Mouse (Mus musculus) adrenal gland, adult 10 weeks (tissue): ENCODE measurements around the gene Ccl3. TPM values are rescaled to one million over a fixed set of nuclear protein-coding genes. Genes with fewer than 3 reads are reported as not detected.

ENCODE experiments used
- polyA plus RNA-seq: library from polyadenylated mRNA; stranded (reverse); fragments of 350-450 nt; fragmentation: Illumina TruSeq; extraction: RNeasy Lipid Tissue Mini Kit (QIAGEN cat#74804); gene quantifications from one replicate; pipeline ENCODE4 v1.2.3, GENCODE M21; 2014; ENCODE audit warnings: low read depth, low replicate concordance

The Ccl3 gene
- polyA plus RNA-seq = 1.5 TPM

DNA sequence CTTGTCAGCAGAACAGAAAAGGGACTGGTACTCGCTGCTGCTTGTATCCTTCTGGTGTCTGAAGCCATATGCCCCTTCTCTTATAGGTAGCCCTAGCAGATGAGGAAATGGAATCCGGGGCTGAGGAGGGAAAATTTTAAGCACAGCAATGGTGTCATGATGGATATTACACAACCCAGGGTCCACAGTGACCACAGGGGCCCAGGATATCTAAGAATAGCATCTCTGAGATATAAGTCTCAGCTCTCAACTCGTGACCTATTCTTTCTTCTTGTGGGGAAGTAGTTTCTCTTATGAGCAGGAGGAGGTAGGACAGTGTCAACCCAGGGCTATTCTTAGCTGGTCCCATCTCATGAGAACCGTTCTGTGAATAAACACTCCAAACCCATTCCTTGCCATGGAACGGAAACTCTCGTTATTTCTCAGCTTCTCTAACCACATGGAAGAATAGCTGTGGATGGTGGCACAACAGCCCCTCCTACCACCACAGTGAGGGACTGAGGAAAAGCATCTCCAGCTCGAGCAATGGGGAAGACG lies at the start of gene Ccl3:
Gene Ccl3 (minus strand): TSS at position 51 of the 537 bp plus-strand sequence.

DNA sequence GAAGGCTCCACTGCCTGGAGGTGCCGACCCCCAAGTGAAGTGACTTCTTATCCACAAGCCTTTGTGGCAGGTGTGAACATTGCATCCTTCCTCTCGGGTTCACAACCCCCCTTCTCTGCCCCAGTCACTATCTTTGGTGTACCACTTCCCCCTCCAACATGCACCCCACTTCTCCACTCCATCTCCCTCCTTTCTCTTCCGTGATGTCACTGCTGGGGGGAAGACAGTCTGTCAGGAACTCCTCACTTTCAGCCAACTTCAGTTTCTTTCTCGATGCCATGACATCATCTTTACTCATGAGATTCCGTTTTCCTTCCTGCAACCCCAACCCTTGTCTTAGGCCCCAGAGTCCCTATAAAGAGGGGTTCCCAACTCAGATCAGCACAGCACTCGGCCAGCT lies 13.0 kb upstream of the Ccl3 start, which contains the start of gene Ccl4:
Gene Ccl4 (plus strand): TSS at position 381 of the 400 bp plus-strand sequence.

GRCm38 (mm10) chr11:83645521-83645920 lies 3.6 kb downstream of the Ccl3 start, which contains the start of gene Rpl9-ps1:
Gene Rpl9-ps1, minus strand, starts transcription at chr11:83645621.

Other genes starting within 250 kb of the Ccl3 start
- 1.2 TPM for gene Rasl10b, start 240.2 kb downstream of the Ccl3 start, polyA plus RNA-seq
- not detected for gene Gas2l2, start 219.9 kb downstream of the Ccl3 start, polyA plus RNA-seq
- gene 1700020L24Rik, start 211.7 kb downstream of the Ccl3 start, polyA plus RNA-seq = not detected
- gene Mmp28, start 186.3 kb downstream of the Ccl3 start, polyA plus RNA-seq = 2.9 TPM
- 193 TPM for gene Taf15, start 176.3 kb downstream of the Ccl3 start, polyA plus RNA-seq
- gene Heatr9, start 127.2 kb downstream of the Ccl3 start, polyA plus RNA-seq = not detected
- not detected for gene Ccl5, start 118.8 kb downstream of the Ccl3 start, polyA plus RNA-seq
- 10.3 TPM for gene Ccl9, start 70.7 kb downstream of the Ccl3 start, polyA plus RNA-seq
- 28.9 TPM for gene Ccl6, start 56.3 kb downstream of the Ccl3 start, polyA plus RNA-seq
- gene Rpl9-ps1, start 3.7 kb downstream of the Ccl3 start, polyA plus RNA-seq = not detected
- not detected for gene Ccl4, start 13.2 kb upstream of the Ccl3 start, polyA plus RNA-seq
- 8.0 TPM for gene Wfdc17, start 54.6 kb upstream of the Ccl3 start, polyA plus RNA-seq
- not detected for gene Wfdc18, start 59.7 kb upstream of the Ccl3 start, polyA plus RNA-seq
- gene Wfdc21, start 97.6 kb upstream of the Ccl3 start, polyA plus RNA-seq = not detected
- gene Heatr6, start 104.3 kb upstream of the Ccl3 start, polyA plus RNA-seq = 4.7 TPM
- gene Hnf1b, start 200.7 kb upstream of the Ccl3 start, polyA plus RNA-seq = not detected